Mouse (Mus musculus) brain, embryonic 14.5 days (tissue): Measurements from ENCODE around the gene Map7d1.

Source experiments
- CTCF ChIP-seq: fragments of 200-500 bp; IDR thresholded peaks from 2 replicates; pipeline ENCODE4 v1.5.1; 2012; ENCODE audit warnings: inconsistent platforms, mild to moderate bottlenecking, moderate library complexity, borderline replicate concordance; ENCODE audit not compliant: insufficient read depth, insufficient read length; ENCODE audit errors: extremely low read depth
- POLR2A ChIP-seq: fragments of 200-500 bp; IDR thresholded peaks from 2 replicates; pipeline ENCODE4 v1.6.1; 2012; ENCODE audit warnings: mild to moderate bottlenecking, inconsistent platforms, borderline replicate concordance; ENCODE audit not compliant: poor library complexity, insufficient read depth, insufficient read length, severe bottlenecking; ENCODE audit errors: extremely low read depth

GRCm38 (mm10) chr4:126261266-126261665 lies 5.1 kb upstream of the Map7d1 start:
- no peak for TF ChIP-seq CTCF
- no peak for TF ChIP-seq POLR2A
